Mouse (Mus musculus) bone marrow macrophage, adult 2 months (primary cell): ENCODE measurements around the gene Gm9.

Experiments used
- CTCF ChIP-seq: IDR thresholded peaks from 2 replicates; pipeline ENCODE4 v1.5.1; 2012; ENCODE audit warnings: low read depth, mild to moderate bottlenecking, low read length, moderate library complexity
- POLR2A ChIP-seq: IDR thresholded peaks from 2 replicates; pipeline ENCODE4 v1.6.1; 2012; ENCODE audit warnings: mild to moderate bottlenecking, low read depth, low read length, borderline replicate concordance

DNA sequence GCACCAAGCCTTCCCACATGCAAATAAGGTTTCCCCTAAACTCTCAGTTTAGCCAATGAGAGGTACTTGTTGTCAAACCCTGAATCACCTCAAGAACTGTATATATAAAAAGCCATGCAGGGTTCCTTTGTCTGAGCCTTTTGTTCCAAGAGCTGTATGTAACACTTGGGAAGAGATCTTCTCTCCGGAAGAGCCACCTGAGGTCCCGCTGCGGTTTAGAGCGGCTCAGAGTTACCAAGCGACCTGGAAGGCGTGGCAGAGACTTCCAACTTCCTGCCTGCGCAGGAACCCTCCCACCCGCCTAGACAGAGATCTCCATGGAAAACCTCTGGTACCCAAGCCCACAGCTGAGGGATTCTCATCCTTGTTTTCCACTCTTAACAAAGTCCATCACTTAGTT, 12.2 kb downstream of the Gm9 start:
- no peak for TF ChIP-seq POLR2A
- no peak for TF ChIP-seq CTCF
